Mouse (Mus musculus) hindbrain, embryonic 10.5 days (tissue): ENCODE measurements around the gene Dhx30. TPM values are rescaled to one million over a fixed set of nuclear protein-coding genes. Genes with fewer than 3 reads are reported as not detected.
A peak's percentile ranks its signal among the peaks of the same experiment; 100 is the strongest.
"Not testable (repeated sequence)": the region's sequence is repeated elsewhere in the genome, so short reads cannot be mapped to it uniquely, and the experiment has no call there.

ENCODE experiments used
- DNase-seq: peaks from one replicate; pipeline ENCODE4 v3.0.0-alpha.2; 2017; ENCODE audit warnings: low spot score
- H3K27ac ChIP-seq: fragments of 300-500 bp; sonication (generic); 2 replicates; pipeline ENCODE4 v1.5.1; 2016; ENCODE audit warnings: mild to moderate bottlenecking, moderate library complexity
- H3K27me3 ChIP-seq: fragments of 300-500 bp; sonication (generic); 2 replicates; pipeline ENCODE4 v1.6.1; 2016; ENCODE audit warnings: mild to moderate bottlenecking; ENCODE audit not compliant: poor library complexity, insufficient read depth, severe bottlenecking
- H3K36me3 ChIP-seq: fragments of 300-500 bp; sonication (generic); 2 replicates; pipeline ENCODE4 v1.6.1; 2016; ENCODE audit warnings: mild to moderate bottlenecking, moderate library complexity
- H3K4me1 ChIP-seq: fragments of 300-500 bp; sonication (generic); replicated peaks from 2 replicates; pipeline ENCODE4 v1.6.1; 2016; ENCODE audit warnings: mild to moderate bottlenecking
- H3K4me3 ChIP-seq: fragments of 300-500 bp; sonication (generic); 2 replicates; pipeline ENCODE4 v1.5.1; 2016; ENCODE audit warnings: mild to moderate bottlenecking, moderate library complexity
- H3K9me3 ChIP-seq: fragments of 300-500 bp; sonication (generic); 2 replicates; pipeline ENCODE4 v1.6.1; 2016; ENCODE audit warnings: mild to moderate bottlenecking, moderate library complexity
- WGBS: fragments of 180-500 bp; shearing (Covaris S2); methylation state at CpG from one replicate; pipeline ENCODE4 v1.1.7; 2016; 5-methylcytosine and 5-hydroxymethylcytosine counted together
- polyA plus RNA-seq: library from polyadenylated mRNA; unstranded; fragments of >200 nt; fragmentation: Nextera tagmentation; extraction: Ambion mirVana; gene quantifications from 2 replicates; pipeline ENCODE4 v1.2.1, GENCODE M21; 2016

Dhx30 gene
- polyA plus RNA-seq, 1 experiment from 2014 or later = 194 TPM

GRCm38 (mm10) chr9:110124008-110124540 lies 6.4 kb upstream of the Dhx30 start:
- WGBS = 69% methylated on average over 2 of the region's 2 CpGs
- not testable (repeated sequence) for H3K4me3 ChIP-seq, H3K36me3 ChIP-seq, DNase-seq, H3K9me3 ChIP-seq, H3K27me3 ChIP-seq, H3K4me1 ChIP-seq, H3K27ac ChIP-seq

GRCm38 (mm10) chr9:110123322-110123721 lies 5.7 kb upstream of the Dhx30 start:
- WGBS = 82% methylated on average over 2 of the region's 2 CpGs
- Histone ChIP-seq H3K27ac (no peak overlapping the region), H3K36me3 (0 out of 2 replicates have a peak, but pooled peaks cover 8% of the 10 kb centered on the region), H3K4me3 (no peak overlapping the region), H3K4me1 (peaks cover 5% of the 10 kb centered on the region), H3K9me3 (no peaks in the 10 kb centered on the region), H3K27me3 (no peaks in the 10 kb centered on the region)
- DNase-seq = no peak

DNA sequence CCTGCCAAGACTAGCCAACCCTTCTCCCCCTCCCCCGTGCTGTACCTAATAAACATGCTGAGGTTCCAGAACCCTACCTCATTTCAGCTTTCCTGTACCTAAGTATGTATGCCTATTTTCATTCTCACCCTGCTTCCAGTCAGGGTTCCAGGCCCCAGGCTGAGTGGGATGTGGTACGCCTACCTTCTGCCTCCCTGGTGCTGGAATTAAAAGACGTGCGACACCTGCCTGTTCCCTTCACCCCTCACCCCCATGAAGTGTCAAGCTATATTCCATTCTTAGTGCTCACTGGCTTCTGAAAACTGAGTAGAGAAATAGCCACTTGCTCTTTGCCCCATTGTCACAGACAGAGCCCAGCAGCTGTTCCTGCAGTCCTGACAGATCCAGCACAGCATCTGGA lies 3.8 kb upstream of the Dhx30 start:
- no peak for DNase-seq
- H3K9me3 ChIP-seq = no peaks in the 10 kb centered on the region
- H3K4me3 ChIP-seq = no peak overlapping the region
- peaks cover 11% of the 10 kb centered on the region for H3K4me1 ChIP-seq
- WGBS = 82% methylated on average over 4 of the region's 4 CpGs
- H3K36me3 ChIP-seq = 0 out of 2 replicates have a peak, but pooled peaks cover 8% of the 10 kb centered on the region
- no peak overlapping the region for H3K27ac ChIP-seq
- H3K27me3 ChIP-seq = no peaks in the 10 kb centered on the region

DNA sequence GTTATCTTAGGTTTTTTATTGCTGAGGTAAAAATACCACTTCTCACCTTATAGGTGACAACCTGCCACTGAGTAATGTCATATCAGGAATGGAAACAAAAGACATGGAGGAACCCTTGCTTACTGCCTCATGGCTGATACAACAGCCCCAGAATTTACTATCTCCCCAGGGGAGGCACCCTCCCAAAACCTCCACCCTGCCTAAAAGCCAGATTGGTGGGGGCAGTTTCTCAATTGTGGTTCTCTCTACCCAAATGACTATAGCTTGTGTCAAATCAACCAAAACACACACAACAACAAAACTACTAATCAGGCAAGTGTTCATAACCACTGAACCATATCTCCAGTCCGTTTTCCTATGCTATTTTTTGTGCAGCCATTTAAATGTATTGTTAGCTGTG lies 619 bp upstream of the Dhx30 start:
- H3K27ac ChIP-seq = peak overlapping the region; percentile 99
- no peaks in the 10 kb centered on the region for H3K9me3 ChIP-seq
- peaks cover 22% of the 10 kb centered on the region for H3K4me1 ChIP-seq
- WGBS = 50% methylated on average over 1 of the region's 1 CpGs
- peaks cover 32% of the 10 kb centered on the region for H3K36me3 ChIP-seq
- peak overlapping the region; percentile 94 for H3K4me3 ChIP-seq
- no peaks in the 10 kb centered on the region for H3K27me3 ChIP-seq
- DNase-seq = no peak

DNA sequence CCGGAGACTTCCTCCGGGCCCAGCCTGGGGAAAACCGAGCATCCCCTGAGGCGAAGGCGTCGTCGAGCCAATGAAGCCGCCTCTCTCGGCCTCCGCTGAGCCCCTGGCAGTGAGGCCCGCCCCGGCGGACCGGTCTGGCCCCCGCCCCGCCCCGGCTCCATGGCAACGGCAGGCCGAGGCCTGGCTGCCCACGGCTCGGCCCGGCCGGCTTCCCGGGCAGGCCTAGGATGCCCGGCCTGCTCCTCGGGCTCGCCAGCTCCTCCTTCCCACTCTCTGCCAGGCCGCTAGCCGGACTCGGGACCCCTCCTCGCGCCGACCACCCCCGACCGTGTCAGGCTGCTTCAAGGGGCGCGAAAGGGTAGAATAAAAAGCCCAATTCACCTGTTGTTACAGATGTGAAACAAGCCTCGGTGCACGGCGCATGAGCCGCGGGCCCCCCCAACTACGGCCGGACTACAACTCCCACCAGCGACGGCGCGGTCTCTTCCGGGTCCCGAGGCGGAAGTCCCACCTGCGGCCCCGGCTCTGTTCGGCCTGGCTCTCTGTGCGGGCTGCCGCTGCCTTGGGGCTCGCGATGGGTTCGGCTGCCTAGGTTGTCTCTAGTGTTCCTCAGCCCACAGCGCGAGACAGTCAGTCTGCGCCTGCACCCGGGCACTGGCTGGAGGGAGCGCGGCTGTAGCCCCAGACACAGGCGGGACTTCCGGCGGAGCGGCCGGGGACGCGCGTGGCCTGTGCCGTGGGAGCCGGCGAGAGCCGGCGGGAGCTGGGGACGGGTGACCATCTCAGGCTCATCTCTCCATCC lies 452 bp downstream of the Dhx30 start, which contains the start of gene Smarcc1:
Smarcc1 (plus strand) TSS at position 732 of the 802 bp plus-strand sequence.
- Histone ChIP-seq H3K36me3 (peaks cover 42% of the 10 kb centered on the region), H3K4me1 (peaks cover 22% of the 10 kb centered on the region), H3K4me3 (peak within 1 kb of the TSS; percentile 94), H3K27me3 (no peaks in the 10 kb centered on the region), H3K9me3 (no peaks in the 10 kb centered on the region), H3K27ac (peak within 1 kb of the TSS; percentile 99)
- WGBS = under 1% methylated on average over 79 of the region's 79 CpGs
- DNase-seq = peak; percentile 94

DNA sequence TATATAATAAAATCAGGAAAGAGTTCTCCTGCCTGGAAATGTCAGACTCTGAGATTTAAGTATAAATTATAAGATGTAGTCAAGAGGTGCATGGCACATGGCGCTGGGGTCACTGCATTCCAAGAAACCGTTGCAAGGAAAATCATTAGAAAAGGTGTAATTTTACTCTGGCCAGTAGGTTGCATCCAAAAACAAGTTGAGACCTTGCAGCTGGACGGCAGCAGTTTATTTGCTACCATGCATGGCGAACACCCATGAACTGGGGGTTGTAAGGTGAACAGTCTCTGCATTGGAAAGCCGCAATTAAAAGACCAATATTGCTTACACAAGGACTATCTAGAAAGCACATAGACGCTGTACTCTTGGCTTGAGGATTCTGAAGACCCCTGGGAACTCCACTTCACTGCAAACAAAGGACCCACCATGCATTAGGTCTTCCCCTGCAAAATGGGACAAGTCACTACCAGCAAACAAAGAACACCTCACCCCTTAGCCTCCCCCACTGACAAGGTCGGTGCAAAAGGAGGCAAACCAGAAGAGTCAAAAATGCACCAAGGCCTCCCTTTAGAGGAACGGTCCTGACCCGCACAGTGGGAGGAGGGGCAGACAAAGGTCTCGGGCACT lies 1.2 kb downstream of the Dhx30 start:
- DNase-seq = no peak
- peaks cover 22% of the 10 kb centered on the region for H3K4me1 ChIP-seq
- no peaks in the 10 kb centered on the region for H3K27me3 ChIP-seq
- peaks cover 50% of the 10 kb centered on the region for H3K36me3 ChIP-seq
- H3K9me3 ChIP-seq = no peaks in the 10 kb centered on the region
- H3K27ac ChIP-seq = peak overlapping the region; percentile 99
- WGBS = 10% methylated on average over 10 of the region's 10 CpGs
- peak overlapping the region; percentile 94 for H3K4me3 ChIP-seq

DNA sequence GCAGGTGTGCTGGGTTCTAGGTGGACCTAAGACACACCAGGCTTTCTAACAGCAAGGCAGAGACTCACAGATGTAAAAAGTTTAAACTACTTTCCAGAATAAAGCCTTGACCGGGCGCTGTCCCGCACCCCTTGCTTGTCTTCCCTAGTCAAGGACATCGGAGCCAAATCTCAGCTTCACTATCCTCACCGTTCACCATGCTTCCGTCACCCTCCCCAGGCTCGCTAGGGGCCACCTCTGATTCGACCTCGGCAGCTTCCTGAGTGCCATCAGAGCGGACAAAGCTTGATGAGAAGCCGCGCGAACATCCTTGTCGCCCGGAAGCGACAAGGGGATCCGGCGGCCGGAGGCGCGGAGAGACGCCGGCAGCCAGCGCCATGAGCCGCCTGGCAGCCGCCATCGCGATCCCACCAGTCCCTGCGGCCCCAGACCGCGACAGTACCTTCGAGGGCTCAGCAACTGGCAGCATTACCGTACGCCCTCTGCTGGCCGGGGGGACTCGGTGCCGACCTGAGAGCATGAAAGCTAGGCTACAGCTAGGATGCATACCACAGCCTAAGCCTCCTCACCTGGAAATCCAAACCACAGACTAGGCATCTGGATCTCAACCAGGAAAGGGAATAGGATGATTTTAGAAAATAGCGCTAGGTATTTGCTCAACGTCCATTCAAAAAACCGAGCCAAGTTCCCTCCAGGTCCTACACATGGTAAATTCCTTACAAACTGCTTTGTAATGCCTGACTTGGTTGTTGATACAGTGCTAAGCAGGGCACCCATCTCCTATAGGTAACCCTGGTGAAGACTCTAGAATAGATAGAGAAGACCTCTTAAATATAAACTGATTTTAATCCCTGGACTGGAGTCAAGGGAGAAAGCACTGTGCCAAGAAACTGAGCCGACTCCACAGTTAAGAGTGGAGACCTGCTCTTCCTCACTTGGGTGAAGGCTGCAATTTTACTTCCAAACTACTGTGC lies 16.7 kb downstream of the Dhx30 start:
- Histone ChIP-seq H3K27ac (peak overlapping the region; percentile 90), H3K36me3 (peaks cover 93% of the 10 kb centered on the region), H3K4me3 (peak overlapping the region; percentile 94), H3K9me3 (no peaks in the 10 kb centered on the region), H3K4me1 (peaks cover 6% of the 10 kb centered on the region), H3K27me3 (no peaks in the 10 kb centered on the region)
- peak; percentile 92 for DNase-seq
- WGBS = 3% methylated on average over 41 of the region's 41 CpGs

DNA sequence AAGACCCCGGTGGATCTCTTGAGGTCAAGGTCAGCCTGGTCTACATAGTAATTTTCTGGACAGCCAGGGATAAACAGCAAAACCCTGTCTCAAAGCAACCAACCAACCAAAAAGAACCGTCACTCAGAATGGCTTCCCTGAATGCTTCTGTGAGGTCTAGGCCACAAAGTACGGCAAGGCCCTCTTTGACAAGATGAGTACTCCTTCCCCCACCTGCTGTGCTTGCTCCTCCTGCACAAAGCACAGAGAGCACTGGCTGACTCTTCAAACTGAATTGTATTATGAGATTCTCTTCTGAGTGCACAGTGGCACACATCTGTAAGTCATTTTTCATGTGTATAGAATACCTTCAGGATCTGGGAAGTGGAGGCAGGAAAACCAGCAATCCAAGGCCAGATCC lies 19.8 kb downstream of the Dhx30 start:
- Histone ChIP-seq H3K27me3 (no peaks in the 10 kb centered on the region), H3K36me3 (peaks cover 92% of the 10 kb centered on the region), H3K4me1 (peaks cover 6% of the 10 kb centered on the region), H3K9me3 (no peaks in the 10 kb centered on the region), H3K27ac (no peak overlapping the region), H3K4me3 (no peak overlapping the region)
- no peak for DNase-seq
- WGBS = 83% methylated on average over 3 of the region's 3 CpGs

GRCm38 (mm10) chr9:110094761-110095160 lies 22.9 kb downstream of the Dhx30 start:
- no peak overlapping the region for H3K4me3 ChIP-seq
- no peak overlapping the region for H3K27ac ChIP-seq
- no peaks in the 10 kb centered on the region for H3K9me3 ChIP-seq
- no peaks in the 10 kb centered on the region for H3K27me3 ChIP-seq
- DNase-seq = no peak
- peaks cover 99% of the 10 kb centered on the region for H3K36me3 ChIP-seq
- WGBS = 95% methylated on average over 4 of the region's 4 CpGs
- H3K4me1 ChIP-seq = no peaks in the 10 kb centered on the region; the same call in 1 of the 2 replicates

DNA sequence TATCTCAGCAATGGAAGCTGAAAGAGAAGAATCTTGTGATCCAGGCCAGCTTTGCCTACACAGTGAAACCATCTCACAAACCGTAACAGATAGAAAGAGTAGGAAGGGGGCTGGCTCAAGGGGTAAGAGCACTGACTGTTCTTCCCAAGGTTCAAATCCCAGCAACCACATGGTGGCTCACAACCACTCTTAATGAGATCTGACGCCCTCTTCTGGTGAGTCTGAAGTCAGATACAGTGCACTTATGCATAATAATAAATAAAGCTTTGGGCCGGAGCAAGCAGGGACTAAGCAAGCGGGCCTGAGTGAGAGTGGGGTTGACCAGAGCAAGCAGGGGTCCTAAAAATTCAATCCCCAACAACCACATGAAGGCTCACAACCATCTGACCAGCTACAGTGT lies 24.3 kb downstream of the Dhx30 start:
- WGBS = 83% methylated on average over 4 of the region's 4 CpGs
- no peaks in the 10 kb centered on the region for H3K9me3 ChIP-seq
- DNase-seq = no peak
- no peak overlapping the region for H3K27ac ChIP-seq
- no peaks in the 10 kb centered on the region for H3K4me1 ChIP-seq
- peaks cover 99% of the 10 kb centered on the region for H3K36me3 ChIP-seq
- H3K4me3 ChIP-seq = no peak overlapping the region
- H3K27me3 ChIP-seq = no peaks in the 10 kb centered on the region

DNA sequence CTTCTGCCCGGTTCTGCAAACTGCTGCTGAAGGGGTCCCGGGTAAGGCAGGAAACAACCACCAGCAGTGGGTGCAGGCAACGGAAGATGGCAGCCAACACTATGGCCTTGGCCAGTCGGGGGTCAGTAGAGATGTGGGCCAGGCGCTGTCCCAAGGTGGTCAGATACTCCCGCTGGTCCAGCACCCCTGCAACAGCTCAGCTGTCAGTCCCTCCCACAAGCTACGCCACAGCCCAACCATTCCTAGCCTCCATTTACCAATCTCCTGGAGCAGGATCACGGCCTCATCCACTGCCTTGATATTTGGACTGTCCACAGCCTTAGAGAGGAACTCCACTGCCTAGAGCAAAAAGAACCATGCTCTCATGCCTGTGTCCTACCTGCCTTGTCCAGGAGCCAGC lies 31.9 kb downstream of the Dhx30 start:
- H3K27ac ChIP-seq = no peak overlapping the region
- no peak overlapping the region for H3K4me3 ChIP-seq
- no peak for DNase-seq
- H3K27me3 ChIP-seq = no peaks in the 10 kb centered on the region
- no peaks in the 10 kb centered on the region for H3K9me3 ChIP-seq
- 96% methylated on average over 8 of the region's 8 CpGs for WGBS
- no peaks in the 10 kb centered on the region for H3K4me1 ChIP-seq
- H3K36me3 ChIP-seq = peaks cover 100% of the 10 kb centered on the region

GRCm38 (mm10) chr9:110084201-110084964 lies 33.2 kb downstream of the Dhx30 start:
- no peaks in the 10 kb centered on the region for H3K27me3 ChIP-seq
- 94% methylated on average over 25 of the region's 25 CpGs for WGBS
- H3K4me3 ChIP-seq = no peak overlapping the region
- no peaks in the 10 kb centered on the region for H3K9me3 ChIP-seq
- peaks cover 100% of the 10 kb centered on the region for H3K36me3 ChIP-seq
- H3K4me1 ChIP-seq = no peaks in the 10 kb centered on the region
- H3K27ac ChIP-seq = no peak overlapping the region
- DNase-seq = no peak
